Mouse (Mus musculus): ENCODE results near the gene Supt6. TPM values are rescaled to one million over a fixed set of nuclear protein-coding genes. Genes with fewer than 3 reads are reported as not detected.

Supt6 gene
- total and polyA plus RNA-seq, 3 experiments: 39.6 to 93.2 (median 59.8) TPM

GRCm38 (mm10) chr11:78166640-78167039, 79.1 kb downstream of the Supt6 start:
- H3K27ac ChIP-seq (ENCODE audit: control insufficient read depth, low read depth, low read length): no peak overlapping the region
- H3K9ac ChIP-seq (ENCODE audit: control insufficient read depth, low read depth, low read length, poor library complexity, severe bottlenecking): no peak overlapping the region; the same call in 1 of the 2 replicates
- peaks cover 20 to 37% of the 10 kb centered on the region in 2 experiments for H3K4me1 ChIP-seq (ENCODE audit: control insufficient read depth in 1 of 2, insufficient read depth in 2 of 2, low read length in 2 of 2)
- H3K4me3 ChIP-seq (ENCODE audit: control insufficient read depth in 1 of 2, insufficient read depth in 1 of 2, low read depth in 2 of 2, low read length in 2 of 2): no peak overlapping the region
- no peaks in the 10 kb centered on the region for H3K9me3 ChIP-seq (replicated peaks; ENCODE audit: insufficient read depth, low read length)
- peaks cover 0 to 23% of the 10 kb centered on the region in 2 experiments; a peak in 2 of 4 replicates for H3K36me3 ChIP-seq (ENCODE audit: control insufficient read depth in 1 of 2, insufficient read depth in 2 of 2, low read length in 2 of 2)
- H3K79me2 ChIP-seq (ENCODE audit: control insufficient read depth, insufficient read depth, low read length, poor library complexity): peaks cover 13% of the 10 kb centered on the region
- peak; percentile 28 for TF ChIP-seq SIN3A (IDR thresholded peaks at IDR 0.05; ENCODE audit: low read length)
- no peak for TF ChIP-seq POLR2AphosphoS2 (IDR thresholded peaks at IDR 0.05; ENCODE audit: low read length)
- peak; percentile 54 for DNase-seq (ENCODE audit: low read depth, low spot score)
- H3K27me3 ChIP-seq (ENCODE audit: control insufficient read depth in 1 of 2, insufficient read depth in 2 of 2, low read length in 2 of 2): no peaks in the 10 kb centered on the region

- TF ChIP-seq RAD21 (IDR thresholded peaks at IDR 0.05; ENCODE audit: low read depth, low read length) (no peak), SMC3 (IDR thresholded peaks at IDR 0.05; ENCODE audit: low read depth, low read length) (no peak)
- Histone ChIP-seq H3K27me3 (ENCODE audit: control insufficient read depth in 1 of 2, insufficient read depth in 2 of 2, low read length in 2 of 2) (no peaks in the 10 kb centered on the region), H3K79me2 (ENCODE audit: control insufficient read depth, insufficient read depth, low read length, poor library complexity) (peaks cover 13% of the 10 kb centered on the region), H3K9ac (ENCODE audit: control insufficient read depth, low read depth, low read length, poor library complexity, severe bottlenecking) (peak overlapping the region; percentile 79), H3K36me3 (ENCODE audit: control insufficient read depth in 1 of 2, insufficient read depth in 2 of 2, low read length in 2 of 2) (peaks cover 0 to 23% of the 10 kb centered on the region in 2 experiments; a peak in 2 of 4 replicates), H3K4me3 (ENCODE audit: control insufficient read depth in 1 of 2, insufficient read depth in 1 of 2, low read depth in 2 of 2, low read length in 2 of 2) (peak overlapping the region; percentile 72 to 87), H3K4me1 (ENCODE audit: control insufficient read depth in 1 of 2, insufficient read depth in 2 of 2, low read length in 2 of 2) (peaks cover 20 to 37% of the 10 kb centered on the region in 2 experiments), H3K9me3 (replicated peaks; ENCODE audit: insufficient read depth, low read length) (no peaks in the 10 kb centered on the region), H3K27ac (ENCODE audit: control insufficient read depth, low read depth, low read length) (peak overlapping the region; percentile 65)
- DNase-seq (ENCODE audit: low read depth, low spot score): no peak
These were observed 79.6 kb downstream of the Supt6 start for GRCm38 (mm10) chr11:78166161-78166560.

- H3K4me3 ChIP-seq (ENCODE audit: control insufficient read depth in 1 of 2, insufficient read depth in 1 of 2, low read depth in 2 of 2, low read length in 2 of 2): peak overlapping the region; percentile 72 to 87
- no peaks in the 10 kb centered on the region for H3K9me3 ChIP-seq (replicated peaks; ENCODE audit: insufficient read depth, low read length)
- no peaks in the 10 kb centered on the region for H3K27me3 ChIP-seq (ENCODE audit: control insufficient read depth in 1 of 2, insufficient read depth in 2 of 2, low read length in 2 of 2)
- peaks cover 13% of the 10 kb centered on the region for H3K79me2 ChIP-seq (ENCODE audit: control insufficient read depth, insufficient read depth, low read length, poor library complexity)
- H3K27ac ChIP-seq (ENCODE audit: control insufficient read depth, low read depth, low read length): peak overlapping the region; percentile 65
- TF ChIP-seq CHD1 (IDR thresholded peaks at IDR 0.05; ENCODE audit: low read depth, low read length) (0 out of 2 replicates have a peak, but pooled peaks have one; percentile 10), ZNF384 (IDR thresholded peaks at IDR 0.05; ENCODE audit: low read depth, low read length) (no peak)
- DNase-seq (ENCODE audit: low read depth, low spot score): no peak
- peak overlapping the region; percentile 79 for H3K9ac ChIP-seq (ENCODE audit: control insufficient read depth, low read depth, low read length, poor library complexity, severe bottlenecking)
- H3K36me3 ChIP-seq (ENCODE audit: control insufficient read depth in 1 of 2, insufficient read depth in 2 of 2, low read length in 2 of 2): peaks cover 0 to 23% of the 10 kb centered on the region in 2 experiments; a peak in 2 of 4 replicates
- peaks cover 20 to 37% of the 10 kb centered on the region in 2 experiments for H3K4me1 ChIP-seq (ENCODE audit: control insufficient read depth in 1 of 2, insufficient read depth in 2 of 2, low read length in 2 of 2)
These were observed 80.1 kb downstream of the Supt6 start for GRCm38 (mm10) chr11:78165761-78166109.

DNA sequence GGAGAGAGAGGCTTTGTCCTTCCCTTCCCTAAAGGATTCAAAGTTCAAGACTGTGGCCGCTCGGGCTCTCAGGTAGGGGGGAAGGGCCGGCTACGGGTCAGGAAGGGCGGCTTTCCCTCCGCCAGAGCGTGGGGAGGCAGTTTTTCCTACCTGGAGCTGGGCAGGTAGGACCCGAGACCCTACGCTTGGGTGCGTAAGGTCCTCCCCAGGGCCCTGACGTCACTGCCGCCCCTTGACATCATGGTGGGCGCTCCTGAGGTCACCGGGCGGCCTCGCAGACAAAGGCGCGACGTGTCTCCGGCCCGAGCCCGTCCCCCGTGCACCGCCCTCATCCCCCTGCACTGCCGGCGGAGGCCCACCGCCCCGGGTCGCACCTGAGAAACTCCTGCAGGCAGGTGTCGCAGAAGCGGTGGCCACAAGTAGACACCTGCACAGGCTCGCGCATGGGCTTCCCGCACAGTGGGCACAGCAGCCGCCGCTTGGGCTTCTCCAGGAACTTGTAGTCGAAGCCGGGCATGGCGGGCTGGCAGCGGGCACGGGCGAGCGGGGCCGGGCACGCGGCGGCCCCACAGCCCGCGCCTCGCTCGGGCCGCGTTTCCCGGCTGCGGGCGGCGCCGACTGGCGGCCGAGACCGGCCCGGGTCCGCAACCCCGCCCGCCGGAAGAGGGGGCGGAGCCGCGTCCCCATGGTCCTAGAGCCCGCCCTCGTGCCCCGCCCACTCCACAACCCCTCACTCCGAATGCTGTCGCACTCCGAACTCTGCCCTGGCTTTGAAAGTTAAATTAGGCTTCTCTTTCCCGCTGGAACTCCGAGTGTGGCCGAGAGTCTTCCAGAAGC, 80.6 kb downstream of the Supt6 start, which contains the start of gene Traf4:
Gene Traf4, minus strand, starts transcription at position 666 of the 837 bp plus-strand sequence.
- peak within 1 kb of the TSS; percentile 65 for H3K27ac ChIP-seq (ENCODE audit: control insufficient read depth, low read depth, low read length)
- H3K9ac ChIP-seq (ENCODE audit: control insufficient read depth, low read depth, low read length, poor library complexity, severe bottlenecking): peak within 1 kb of the TSS; percentile 89
- H3K79me2 ChIP-seq (ENCODE audit: control insufficient read depth, insufficient read depth, low read length, poor library complexity): peaks cover 13% of the 10 kb centered on the region
- peaks cover 20 to 37% of the 10 kb centered on the region in 2 experiments for H3K4me1 ChIP-seq (ENCODE audit: control insufficient read depth in 1 of 2, insufficient read depth in 2 of 2, low read length in 2 of 2)
- H3K36me3 ChIP-seq (ENCODE audit: control insufficient read depth in 1 of 2, insufficient read depth in 2 of 2, low read length in 2 of 2): peaks cover 0 to 23% of the 10 kb centered on the region in 2 experiments; a peak in 2 of 4 replicates
- H3K9me3 ChIP-seq (replicated peaks; ENCODE audit: insufficient read depth, low read length): no peaks in the 10 kb centered on the region
- H3K27me3 ChIP-seq (ENCODE audit: control insufficient read depth in 1 of 2, insufficient read depth in 2 of 2, low read length in 2 of 2): no peaks in the 10 kb centered on the region
- peak; percentile 89 for DNase-seq (ENCODE audit: low read depth, low spot score)
- H3K4me3 ChIP-seq (ENCODE audit: control insufficient read depth in 1 of 2, insufficient read depth in 1 of 2, low read depth in 2 of 2, low read length in 2 of 2): peak within 1 kb of the TSS; percentile 87 to 92
- TF ChIP-seq POLR2A (IDR thresholded peaks at IDR 0.05; ENCODE audit: control insufficient read depth in 1 of 2, insufficient read depth in 1 of 2, low read depth in 1 of 2, low read length in 2 of 2, poor library complexity in 1 of 2) (peak; percentile 76 to 95), CHD1 (IDR thresholded peaks at IDR 0.05; ENCODE audit: low read depth, low read length) (0 out of 2 replicates have a peak, but pooled peaks have one; percentile 54), MEF2A (IDR thresholded peaks at IDR 0.05; ENCODE audit: extremely low read depth, insufficient replicate concordance, low read depth, low read length, poor library complexity, severe bottlenecking) (no peak), MXI1 (IDR thresholded peaks at IDR 0.05; ENCODE audit: low read depth, low read length) (peak; percentile 80; the same call in 1 of the 2 replicates), MYC (IDR thresholded peaks at IDR 0.05; ENCODE audit: low read depth, low read length) (0 out of 2 replicates have a peak, but pooled peaks have one; percentile 25), EP300 (IDR thresholded peaks at IDR 0.05; ENCODE audit: low read depth in 1 of 2, low read length in 2 of 2) (no peak; a peak in 1 of 4 replicates), HCFC1 (IDR thresholded peaks at IDR 0.05; ENCODE audit: low read depth, low read length) (peak; percentile 70), POLR2AphosphoS2 (IDR thresholded peaks at IDR 0.05; ENCODE audit: low read length) (peak; percentile 82), MAX (IDR thresholded peaks at IDR 0.05; ENCODE audit: low read length) (no peak; the same call in none of the 2 replicates), SMC3 (IDR thresholded peaks at IDR 0.05; ENCODE audit: low read depth, low read length) (peak; percentile 26; the same call in 1 of the 2 replicates), POLR2AphosphoS5 (IDR thresholded peaks at IDR 0.05; ENCODE audit: borderline replicate concordance, low read depth, low read length) (no peak), GATA1 (IDR thresholded peaks at IDR 0.05; ENCODE audit: low read depth, low read length) (no peak), TCF12 (IDR thresholded peaks at IDR 0.05; ENCODE audit: low read depth, low read length) (peak; percentile 49), RCOR1 (IDR thresholded peaks at IDR 0.05; ENCODE audit: low read depth, low read length) (no peak)
